Mouse (Mus musculus) heart, postnatal 0 days (tissue): ENCODE measurements around the gene Foxl1. TPM values are rescaled to one million over a fixed set of nuclear protein-coding genes. Genes with fewer than 3 reads are reported as not detected.

Source experiments
- ATAC-seq: fragments of 200-750 bp; cut with Nextera tagmentation; 2 replicates; pipeline ENCODE4 v1.8.0; 2017; ENCODE audit warnings: low read depth, moderate number of reproducible peaks, moderate library complexity; ENCODE audit not compliant: insufficient read depth
- DNase-seq: peaks from one replicate; pipeline ENCODE4 v3.0.0-alpha.2; 2016; ENCODE audit warnings: low spot score
- H3K27ac ChIP-seq: fragments of 300-500 bp; sonication (generic); 2 replicates; pipeline ENCODE4 v1.5.1; 2014; ENCODE audit warnings: low read depth, mild to moderate bottlenecking
- H3K27me3 ChIP-seq: fragments of 300-500 bp; sonication (generic); 2 replicates; pipeline ENCODE4 v1.6.1; 2014; ENCODE audit warnings: low read length, mixed read lengths; ENCODE audit not compliant: control insufficient read depth, insufficient read depth
- H3K36me3 ChIP-seq: fragments of 300-500 bp; sonication (generic); replicated peaks from 2 replicates; pipeline ENCODE4 v1.6.1; 2014; ENCODE audit warnings: low read length, mixed read lengths; ENCODE audit not compliant: control insufficient read depth, insufficient read depth
- H3K4me1 ChIP-seq: fragments of 300-500 bp; sonication (generic); 2 replicates; pipeline ENCODE4 v1.6.1; 2014; ENCODE audit warnings: antibody characterized with exemption; ENCODE audit not compliant: control insufficient read depth, insufficient read depth
- H3K4me2 ChIP-seq: fragments of 300-500 bp; sonication (generic); 2 replicates; pipeline ENCODE4 v1.6.1; 2014; ENCODE audit warnings: low read depth, mild to moderate bottlenecking, low read length, moderate library complexity
- H3K4me3 ChIP-seq: fragments of 300-500 bp; sonication (generic); 2 replicates; pipeline ENCODE4 v1.5.1; 2014; ENCODE audit warnings: low read depth, low read length
- H3K9ac ChIP-seq: fragments of 300-500 bp; sonication (generic); replicated peaks from 2 replicates; pipeline ENCODE4 v1.6.1; 2014; ENCODE audit warnings: low read depth, low read length, mixed read lengths
- H3K9me3 ChIP-seq: fragments of 300-500 bp; sonication (generic); replicated peaks from 2 replicates; pipeline ENCODE4 v1.6.1; 2016; ENCODE audit warnings: low read length; ENCODE audit not compliant: control insufficient read depth
- CTCF ChIP-seq: IDR thresholded peaks from 2 replicates; pipeline ENCODE4 v1.5.1; 2016; ENCODE audit warnings: antibody characterized with exemption, control low read depth, low read depth
- EP300 ChIP-seq: IDR thresholded peaks from 2 replicates; pipeline ENCODE4 v1.6.1; 2016; ENCODE audit warnings: antibody characterized with exemption, low read depth
- WGBS: fragments of 180-500 bp; shearing (Covaris S2); extraction: QIAGEN DNeasy Blood & Tissue Kit; methylation state at CpG from one replicate; pipeline ENCODE4 v1.1.7; 2014; 5-methylcytosine and 5-hydroxymethylcytosine counted together
- polyA plus RNA-seq: library from polyadenylated mRNA; unstranded; fragments of >200 nt; fragmentation: Nextera tagmentation; extraction: Ambion mirVana; gene quantifications from 2 replicates; pipeline ENCODE4 v1.2.1, GENCODE M21; 2015
- total RNA-seq: library from RNA; depleted of rRNA; stranded (reverse); fragments of >200 nt; gene quantifications from 2 replicates; pipeline ENCODE4 v1.2.3, GENCODE M21; 2014; ENCODE audit warnings: low replicate concordance

The Foxl1 gene
- total and polyA plus RNA-seq, 2 experiments from 2014 or later = 0.16 to 1.9 TPM

- no peak for DNase-seq
- no peaks in the 10 kb centered on the region for H3K36me3 ChIP-seq
- peaks cover 100% of the 10 kb centered on the region for H3K27me3 ChIP-seq
These were observed 8.9 kb upstream of the Foxl1 start for GRCm38 (mm10) chr8:121118634-121119420.

GRCm38 (mm10) chr8:121119635-121120455 is 7.9 kb upstream of the Foxl1 start:
- peak overlapping the region; percentile 22; the same call in 1 of the 2 replicates for H3K27ac ChIP-seq
- H3K27me3 ChIP-seq = peaks cover 100% of the 10 kb centered on the region
- H3K4me3 ChIP-seq = peak overlapping the region; percentile 58
- H3K4me2 ChIP-seq = peak overlapping the region; percentile 65
- 28% methylated on average over 12 of the region's 12 CpGs for WGBS
- no peak for ATAC-seq
- TF ChIP-seq CTCF (no peak), EP300 (no peak)
- no peaks in the 10 kb centered on the region for H3K4me1 ChIP-seq
- DNase-seq = no peak
- H3K36me3 ChIP-seq = no peaks in the 10 kb centered on the region
- peak overlapping the region; percentile 46 for H3K9ac ChIP-seq
- no peaks in the 10 kb centered on the region for H3K9me3 ChIP-seq

More at GRCm38 (mm10) chr8:121118634-121119420, 8.9 kb upstream of the Foxl1 start:
- Histone ChIP-seq H3K27ac (no peak overlapping the region), H3K4me1 (no peaks in the 10 kb centered on the region), H3K4me3 (peak overlapping the region; percentile 58), H3K4me2 (peak overlapping the region; percentile 65), H3K9me3 (no peaks in the 10 kb centered on the region), H3K9ac (0 out of 2 replicates have a peak overlapping the region, but pooled peaks have one; percentile 9)
- TF ChIP-seq EP300 = no peak
- no peak for TF ChIP-seq CTCF
- ATAC-seq = no peak
- 14% methylated on average over 18 of the region's 18 CpGs for WGBS

DNA sequence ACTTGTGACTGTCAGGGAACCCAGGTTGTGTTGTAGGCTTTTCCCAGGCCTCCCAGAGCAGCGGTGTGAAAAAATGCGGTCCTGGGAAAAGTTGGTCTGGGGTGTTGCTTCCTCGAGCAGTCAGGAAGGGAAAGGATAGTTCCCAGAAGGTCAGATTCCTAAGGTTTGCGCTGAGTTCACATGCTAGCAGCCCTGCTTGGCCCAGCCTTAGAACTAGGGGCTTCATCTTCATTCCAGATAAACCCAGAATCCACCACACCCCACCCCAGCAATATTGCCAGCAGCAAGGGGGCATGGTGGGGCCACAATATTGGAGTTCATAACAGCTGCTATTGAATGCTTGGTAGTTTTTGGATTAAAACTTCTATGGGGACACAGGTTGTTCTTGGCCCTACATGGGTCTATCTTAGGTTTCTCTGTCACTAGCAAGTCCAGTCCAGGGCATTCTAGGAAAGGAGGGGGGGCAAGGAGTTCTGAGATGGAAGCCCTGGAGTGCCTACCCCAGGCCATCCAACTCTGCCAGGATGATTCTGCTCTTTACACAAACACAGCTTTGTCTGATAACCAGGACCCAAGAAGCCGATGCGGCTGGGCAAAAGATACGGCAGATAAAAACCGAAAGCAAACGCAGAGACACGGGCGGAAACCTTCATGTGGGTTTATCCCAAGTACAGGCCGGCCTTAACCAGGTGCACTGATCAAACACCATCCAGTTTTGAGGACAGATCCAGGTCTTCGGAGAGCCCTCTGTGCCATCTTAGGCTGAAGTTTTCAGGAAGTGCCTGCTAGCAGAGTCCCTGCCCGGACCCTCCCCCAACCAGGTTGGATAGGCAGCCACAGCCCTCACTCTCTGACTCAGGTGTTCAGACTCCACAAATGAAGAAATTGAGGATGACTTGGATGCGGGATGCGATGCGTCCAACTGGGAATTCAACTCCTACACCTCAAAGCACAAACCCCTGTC is 7.0 kb upstream of the Foxl1 start:
- no peak for TF ChIP-seq CTCF
- TF ChIP-seq EP300 = no peak
- H3K27ac ChIP-seq = peak overlapping the region; percentile 22; the same call in 1 of the 2 replicates
- H3K27me3 ChIP-seq = peaks cover 100% of the 10 kb centered on the region
- H3K4me1 ChIP-seq = 0 out of 2 replicates have a peak, but pooled peaks cover 5% of the 10 kb centered on the region
- no peaks in the 10 kb centered on the region for H3K36me3 ChIP-seq
- DNase-seq (no peak), ATAC-seq (no peak)
- H3K4me2 ChIP-seq = peak overlapping the region; percentile 65
- no peaks in the 10 kb centered on the region for H3K9me3 ChIP-seq
- H3K4me3 ChIP-seq = peak overlapping the region; percentile 58
- H3K9ac ChIP-seq = peak overlapping the region; percentile 46
- WGBS = 33% methylated on average over 17 of the region's 17 CpGs

DNA sequence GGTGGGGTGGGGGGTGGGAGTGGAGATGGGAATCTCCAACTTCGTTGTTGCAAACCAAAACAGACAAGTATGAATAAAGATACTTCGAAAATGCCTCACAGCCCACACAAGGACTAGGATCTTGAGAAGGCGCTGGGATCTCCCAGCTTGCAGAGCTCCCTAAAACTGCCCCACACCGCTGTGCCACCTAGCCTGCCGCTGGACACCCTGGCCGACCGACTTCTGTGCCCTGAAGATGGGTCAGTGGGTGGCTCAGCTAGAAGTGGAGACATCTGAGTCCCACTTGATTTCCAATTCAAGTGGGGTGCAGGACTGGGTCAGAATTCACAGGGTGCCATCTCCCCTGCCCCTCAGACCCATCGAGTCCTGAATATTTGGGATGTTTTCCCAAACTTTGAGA is 6.0 kb upstream of the Foxl1 start:
- H3K4me1 ChIP-seq = 0 out of 2 replicates have a peak, but pooled peaks cover 6% of the 10 kb centered on the region
- no peak overlapping the region for H3K4me3 ChIP-seq
- no peak for DNase-seq
- no peaks in the 10 kb centered on the region for H3K9me3 ChIP-seq
- no peak for TF ChIP-seq EP300
- TF ChIP-seq CTCF = no peak
- H3K27ac ChIP-seq = no peak overlapping the region
- H3K9ac ChIP-seq = no peak overlapping the region
- ATAC-seq = no peak
- H3K36me3 ChIP-seq = no peaks in the 10 kb centered on the region
- peaks cover 100% of the 10 kb centered on the region for H3K27me3 ChIP-seq
- H3K4me2 ChIP-seq = no peak overlapping the region
- 42% methylated on average over 8 of the region's 8 CpGs for WGBS

DNA sequence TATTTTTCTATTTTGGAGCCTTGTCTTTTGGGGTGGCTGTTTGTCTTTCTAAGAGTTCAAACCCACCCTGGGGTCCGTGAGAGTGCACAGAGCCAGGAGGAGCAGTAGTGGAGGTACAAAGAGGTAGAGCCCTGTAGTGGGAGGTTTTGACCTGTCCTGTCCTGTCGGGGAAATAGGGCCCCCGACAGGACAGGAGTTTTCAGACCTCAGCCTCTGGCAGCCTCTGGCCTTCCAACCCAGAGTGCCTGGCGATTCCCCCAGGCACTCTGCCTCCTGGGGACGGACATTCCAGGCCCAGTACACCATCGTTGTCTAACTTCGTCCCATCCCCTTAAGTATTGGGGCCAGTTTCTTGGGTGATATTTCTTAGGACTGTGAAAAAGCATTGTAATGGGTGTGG is 5.4 kb upstream of the Foxl1 start:
- Histone ChIP-seq H3K9ac (no peak overlapping the region), H3K4me1 (0 out of 2 replicates have a peak, but pooled peaks cover 6% of the 10 kb centered on the region)
- no peak for DNase-seq

More for the DNA sequence above, 5.4 kb upstream of the Foxl1 start:
- WGBS = 23% methylated on average over 7 of the region's 7 CpGs
- Histone ChIP-seq H3K27me3 (peaks cover 100% of the 10 kb centered on the region), H3K9me3 (no peaks in the 10 kb centered on the region), H3K4me3 (no peak overlapping the region), H3K36me3 (no peaks in the 10 kb centered on the region), H3K4me2 (no peak overlapping the region), H3K27ac (no peak overlapping the region)
- ATAC-seq = no peak
- TF ChIP-seq CTCF (no peak), EP300 (no peak)
